Mouse (Mus musculus) neural tube, embryonic 11.5 days (tissue): ENCODE measurements at regions not wholly inside any gene's neighbourhood (a gene's known extent, or its start where the extent isn't known, plus 50 kb on each side); places are given as distances from the start of the nearest gene placed in this dataset.
A peak's percentile ranks its signal among the peaks of the same experiment; 100 is the strongest.

Experiments
- ATAC-seq: fragments of 200-750 bp; cut with Nextera tagmentation; 2 replicates; pipeline ENCODE4 v1.8.0; 2017; ENCODE audit warnings: moderate number of reproducible peaks, mild to moderate bottlenecking, moderate TSS enrichment, moderate library complexity; ENCODE audit not compliant: insufficient read depth, low FRiP score, low TSS enrichment
- DNase-seq: peaks from one replicate; pipeline ENCODE4 v3.0.0-alpha.2; 2015; ENCODE audit warnings: low spot score
- H3K27ac ChIP-seq: fragments of 300-500 bp; sonication (generic); 2 replicates; pipeline ENCODE4 v1.5.1; 2014; ENCODE audit warnings: low read depth, mild to moderate bottlenecking, low read length
- H3K27me3 ChIP-seq: fragments of 300-500 bp; sonication (generic); 2 replicates; pipeline ENCODE4 v1.6.1; 2014; ENCODE audit warnings: mild to moderate bottlenecking, low read length, mixed read lengths; ENCODE audit not compliant: control insufficient read depth, insufficient read depth
- H3K36me3 ChIP-seq: fragments of 300-500 bp; sonication (generic); 2 replicates; pipeline ENCODE4 v1.6.1; 2014; ENCODE audit warnings: mild to moderate bottlenecking, low read length, moderate library complexity, mixed read lengths; ENCODE audit not compliant: control insufficient read depth, insufficient read depth
- H3K4me1 ChIP-seq: fragments of 300-500 bp; sonication (generic); 2 replicates; pipeline ENCODE4 v1.6.1; 2014; ENCODE audit warnings: low read length, mixed read lengths; ENCODE audit not compliant: control insufficient read depth, insufficient read depth
- H3K4me2 ChIP-seq: fragments of 300-500 bp; sonication (generic); 2 replicates; pipeline ENCODE4 v1.6.1; 2014; ENCODE audit warnings: low read depth, mild to moderate bottlenecking, moderate library complexity
- H3K4me3 ChIP-seq: fragments of 300-500 bp; sonication (generic); 2 replicates; pipeline ENCODE4 v1.5.1; 2014; ENCODE audit warnings: low read depth, low read length
- H3K9ac ChIP-seq: fragments of 300-500 bp; sonication (generic); 2 replicates; pipeline ENCODE4 v1.6.1; 2014; ENCODE audit warnings: mild to moderate bottlenecking, low read length
- H3K9me3 ChIP-seq: fragments of 300-500 bp; sonication (generic); 2 replicates; pipeline ENCODE4 v1.6.1; 2016; ENCODE audit warnings: low read length; ENCODE audit not compliant: control insufficient read depth
- WGBS: fragments of 180-500 bp; shearing (Covaris S2); extraction: QIAGEN DNeasy Blood & Tissue Kit; methylation state at CpG from one replicate; pipeline ENCODE4 v1.1.7; 2014; 5-methylcytosine and 5-hydroxymethylcytosine counted together

DNA sequence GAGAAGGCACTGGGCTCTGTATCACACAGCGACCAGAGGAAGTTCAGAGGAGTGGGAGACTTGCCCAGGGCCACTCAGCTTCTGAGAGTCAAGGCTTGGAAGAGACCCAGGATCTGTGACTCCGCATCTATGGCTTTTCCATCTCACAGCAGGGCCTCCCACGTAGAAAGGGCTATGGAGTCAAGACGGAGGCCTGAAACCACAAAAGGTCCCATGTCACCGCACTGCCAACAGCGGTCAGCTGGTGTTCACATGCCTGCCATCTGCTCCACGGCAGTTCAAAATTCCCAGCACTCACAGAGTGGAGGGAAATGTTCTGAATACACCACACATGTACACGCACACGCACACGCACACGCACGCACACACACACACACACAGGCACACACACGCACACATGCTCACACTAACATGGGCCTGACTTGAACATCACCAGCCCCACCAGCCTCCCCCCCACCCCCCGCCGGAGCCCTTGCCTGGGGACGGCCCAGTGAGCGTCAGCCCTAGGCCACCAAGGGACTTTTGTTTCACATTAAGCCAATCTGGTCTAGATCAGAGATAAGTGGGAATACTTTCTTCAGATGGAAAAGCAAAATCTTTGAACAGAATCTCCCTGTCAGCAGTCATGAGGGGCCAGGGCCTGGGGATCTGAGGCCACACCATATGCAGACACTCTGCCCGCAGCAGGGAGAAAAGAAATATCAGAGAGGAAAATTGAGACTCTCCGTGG, 212.6 kb downstream of the 3110018I06Rik start:
- 77% methylated on average over 19 of the region's 19 CpGs for WGBS
- no peaks in the 10 kb centered on the region for H3K27me3 ChIP-seq
- H3K4me1 ChIP-seq = no peaks in the 10 kb centered on the region
- no peak overlapping the region for H3K27ac ChIP-seq
- no peak overlapping the region for H3K4me2 ChIP-seq
- no peak overlapping the region for H3K9ac ChIP-seq
- no peak for ATAC-seq
- H3K36me3 ChIP-seq = no peaks in the 10 kb centered on the region
- no peaks in the 10 kb centered on the region for H3K9me3 ChIP-seq
- DNase-seq = no peak
- H3K4me3 ChIP-seq = no peak overlapping the region

DNA sequence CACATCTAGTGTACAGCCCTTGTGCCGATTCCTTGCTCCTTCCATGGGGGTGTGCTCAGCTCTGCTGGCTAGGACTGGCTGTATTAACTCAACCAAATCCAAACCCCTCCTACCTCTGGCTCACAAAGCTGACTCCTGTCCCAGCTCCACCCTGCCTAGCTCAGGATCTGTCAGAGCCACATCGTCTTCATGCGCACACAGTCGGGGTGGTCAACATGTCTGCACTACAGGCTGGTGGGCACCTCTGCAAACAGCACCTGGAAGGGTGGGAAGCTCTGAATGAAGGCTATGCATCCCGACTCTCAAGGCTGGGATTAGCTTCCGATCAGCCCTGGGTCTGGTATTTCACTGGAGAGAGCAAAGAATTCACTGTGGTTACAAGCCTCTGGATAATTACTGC, 220.4 kb downstream of the 3110018I06Rik start:
- no peaks in the 10 kb centered on the region for H3K36me3 ChIP-seq
- H3K9me3 ChIP-seq = no peaks in the 10 kb centered on the region
- 0 out of 2 replicates have a peak, but pooled peaks cover 2% of the 10 kb centered on the region for H3K4me1 ChIP-seq
- H3K4me2 ChIP-seq = no peak overlapping the region
- H3K27me3 ChIP-seq = no peaks in the 10 kb centered on the region
- no peak overlapping the region for H3K9ac ChIP-seq
- H3K27ac ChIP-seq = no peak overlapping the region
- ATAC-seq (no peak), DNase-seq (no peak)
- H3K4me3 ChIP-seq = no peak overlapping the region
- 89% methylated on average over 6 of the region's 6 CpGs for WGBS

DNA sequence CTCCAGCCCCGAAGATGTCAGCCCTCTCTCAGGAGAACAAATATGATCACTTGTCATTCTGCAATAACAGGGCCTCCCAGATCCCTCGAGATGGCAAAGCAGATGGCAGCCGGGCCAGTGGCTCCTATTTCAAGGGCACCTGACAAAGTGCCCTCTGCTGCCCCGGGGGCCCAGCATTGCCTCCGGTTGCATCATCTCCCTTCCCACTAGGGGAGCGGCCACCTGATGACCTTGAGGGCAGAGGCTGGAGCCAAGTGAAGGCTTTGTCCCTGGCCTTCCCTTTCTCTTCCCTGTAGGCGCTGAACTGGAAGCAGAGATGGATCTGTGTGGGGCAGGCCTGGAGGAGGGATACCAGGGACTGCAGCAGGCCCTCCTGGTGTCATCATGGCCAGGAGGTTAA, 222.6 kb downstream of the 3110018I06Rik start:
- H3K27ac ChIP-seq = no peak overlapping the region

DNA sequence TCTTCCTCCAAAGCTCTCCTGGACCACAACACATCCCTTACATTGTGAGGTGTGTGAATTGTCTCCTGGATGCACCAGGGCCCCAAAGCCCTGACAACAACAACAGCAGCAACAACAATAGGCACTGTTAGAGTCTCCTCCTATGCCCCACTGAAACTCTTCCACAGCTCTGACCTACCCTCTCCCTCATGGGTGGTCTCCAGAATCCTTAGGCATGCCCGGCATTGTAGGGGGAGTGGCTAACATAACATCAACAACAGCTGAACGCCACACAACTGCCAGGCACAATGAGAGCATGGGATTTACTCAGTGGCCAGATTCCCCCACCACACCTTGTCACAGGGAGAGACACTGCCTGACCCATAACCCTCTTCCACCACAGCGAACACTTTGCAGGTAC, 223.2 kb downstream of the 3110018I06Rik start:
- Histone ChIP-seq H3K9ac (no peak overlapping the region), H3K27me3 (no peaks in the 10 kb centered on the region)

More for the DNA sequence above, 222.6 kb downstream of the 3110018I06Rik start:
- Histone ChIP-seq H3K9ac (no peak overlapping the region), H3K4me1 (0 out of 2 replicates have a peak, but pooled peaks cover 2% of the 10 kb centered on the region), H3K27me3 (no peaks in the 10 kb centered on the region), H3K9me3 (no peaks in the 10 kb centered on the region), H3K36me3 (no peaks in the 10 kb centered on the region), H3K4me3 (no peak overlapping the region), H3K4me2 (no peak overlapping the region)
- ATAC-seq (no peak), DNase-seq (no peak)
- WGBS = 53% methylated on average over 6 of the region's 7 CpGs

DNA sequence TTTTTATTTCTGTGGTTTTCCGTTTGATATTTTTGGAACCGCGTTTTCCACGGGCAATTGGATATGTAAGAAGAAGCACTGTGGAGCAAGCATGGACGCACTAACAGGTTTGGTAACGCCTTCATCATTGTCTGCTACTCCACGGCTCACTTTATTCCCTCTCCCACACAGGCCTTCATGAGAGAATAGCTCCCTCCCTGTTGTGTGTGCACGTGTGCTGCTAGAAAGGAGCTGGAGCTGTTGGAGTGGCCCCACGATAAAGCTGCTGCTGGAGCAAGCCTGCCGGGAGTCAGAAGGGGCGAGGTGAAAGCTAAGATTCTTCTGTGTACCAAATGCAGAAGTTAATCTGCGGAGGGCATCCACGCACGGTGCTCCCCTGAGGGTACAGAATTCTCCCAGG, 224.8 kb downstream of the 3110018I06Rik start:
- Histone ChIP-seq H3K4me1 (0 out of 2 replicates have a peak, but pooled peaks cover 2% of the 10 kb centered on the region), H3K4me3 (no peak overlapping the region), H3K9ac (peak overlapping the region; percentile 24; the same call in 1 of the 2 replicates), H3K27me3 (no peaks in the 10 kb centered on the region), H3K9me3 (no peaks in the 10 kb centered on the region), H3K27ac (no peak overlapping the region), H3K36me3 (no peaks in the 10 kb centered on the region), H3K4me2 (no peak overlapping the region)
- ATAC-seq (no peak), DNase-seq (no peak)
- 61% methylated on average over 14 of the region's 14 CpGs for WGBS

More for the DNA sequence above, 223.2 kb downstream of the 3110018I06Rik start:
- Histone ChIP-seq H3K4me3 (no peak overlapping the region), H3K9me3 (no peaks in the 10 kb centered on the region), H3K36me3 (no peaks in the 10 kb centered on the region), H3K27ac (no peak overlapping the region), H3K4me2 (no peak overlapping the region), H3K4me1 (0 out of 2 replicates have a peak, but pooled peaks cover 2% of the 10 kb centered on the region)
- WGBS = 52% methylated on average over 3 of the region's 3 CpGs
- no peak for DNase-seq
- no peak for ATAC-seq

DNA sequence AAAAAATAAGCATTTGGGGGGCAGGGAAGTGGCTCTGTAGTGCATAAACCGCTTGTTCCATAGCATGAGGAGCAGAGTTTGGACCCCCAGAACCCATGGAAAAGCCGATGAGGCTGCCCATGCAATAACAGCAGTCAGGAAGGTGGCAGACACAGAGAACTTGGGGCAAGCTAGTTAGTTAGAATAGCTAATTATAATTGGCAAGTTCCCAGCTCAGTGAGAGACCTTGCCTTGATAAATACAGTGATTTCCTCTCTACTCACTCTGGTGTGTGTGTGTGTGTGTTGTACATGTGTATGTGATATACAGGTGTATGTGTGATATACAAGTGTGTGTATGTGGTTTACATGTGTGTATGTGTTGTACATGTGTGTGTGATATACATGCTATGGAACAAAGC, 226.4 kb downstream of the 3110018I06Rik start:
- H3K4me2 ChIP-seq = no peak overlapping the region
- whole genome bisulfite sequencing = 89% methylated on average over 2 of the region's 2 CpGs
- H3K4me1 ChIP-seq = 0 out of 2 replicates have a peak, but pooled peaks cover 2% of the 10 kb centered on the region
- no peaks in the 10 kb centered on the region for H3K27me3 ChIP-seq
- no peak overlapping the region for H3K27ac ChIP-seq
- H3K4me3 ChIP-seq = no peak overlapping the region
- ATAC-seq (no peak), DNase-seq (no peak)
- no peaks in the 10 kb centered on the region for H3K9me3 ChIP-seq
- H3K9ac ChIP-seq = no peak overlapping the region
- H3K36me3 ChIP-seq = no peaks in the 10 kb centered on the region

DNA sequence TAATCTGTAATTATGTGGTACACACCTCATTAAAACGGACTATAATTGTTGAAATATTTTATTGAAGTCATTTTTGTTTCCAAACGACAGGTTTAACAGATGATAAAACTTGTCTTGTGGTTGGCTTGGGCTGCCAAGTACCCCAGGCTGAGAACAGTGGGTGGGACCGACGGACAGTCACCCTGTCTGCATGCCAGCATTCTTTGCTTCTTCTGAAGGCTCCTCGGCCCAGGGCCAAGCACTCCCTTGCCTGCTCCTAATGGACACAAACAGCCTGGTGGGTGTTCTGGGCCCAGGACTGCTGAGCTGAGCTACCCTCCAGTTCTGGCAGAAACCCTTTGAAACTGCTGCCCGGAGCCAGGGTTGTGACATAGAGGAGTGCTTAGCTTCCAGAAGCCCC, 227.4 kb downstream of the 3110018I06Rik start:
- WGBS = 78% methylated on average over 6 of the region's 6 CpGs
- Histone ChIP-seq H3K4me3 (no peak overlapping the region), H3K27me3 (no peaks in the 10 kb centered on the region), H3K4me1 (0 out of 2 replicates have a peak, but pooled peaks cover 2% of the 10 kb centered on the region), H3K36me3 (no peaks in the 10 kb centered on the region), H3K9me3 (no peaks in the 10 kb centered on the region), H3K9ac (no peak overlapping the region), H3K27ac (no peak overlapping the region), H3K4me2 (no peak overlapping the region)
- DNase-seq = no peak
- no peak for ATAC-seq

DNA sequence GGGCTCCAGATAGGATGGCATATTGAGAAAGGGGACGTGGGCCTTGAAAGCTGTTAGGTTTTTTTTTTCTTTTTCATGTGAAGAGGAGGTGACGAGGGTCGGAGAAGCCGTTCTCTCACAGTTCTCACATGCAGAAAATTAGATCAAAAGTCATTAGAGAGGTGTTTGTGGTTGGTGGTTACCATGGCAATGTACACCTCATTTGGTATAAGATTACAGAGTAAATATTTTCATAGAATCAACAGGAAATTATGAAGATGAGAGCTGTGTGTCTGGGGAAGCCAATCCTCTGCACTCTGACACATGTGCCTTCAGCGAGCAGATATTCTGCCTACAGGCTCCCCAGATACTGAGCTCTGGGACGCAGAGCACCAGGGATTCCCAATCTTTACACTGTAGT, 232.5 kb downstream of the 3110018I06Rik start:
- no peak for ATAC-seq

More for the DNA sequence above, 232.5 kb downstream of the 3110018I06Rik start:
- H3K9me3 ChIP-seq = no peaks in the 10 kb centered on the region
- WGBS = 90% methylated on average over 6 of the region's 6 CpGs
- H3K27me3 ChIP-seq = no peaks in the 10 kb centered on the region
- no peak overlapping the region for H3K4me2 ChIP-seq
- no peak for DNase-seq
- H3K9ac ChIP-seq = no peak overlapping the region
- H3K36me3 ChIP-seq = no peaks in the 10 kb centered on the region
- H3K4me3 ChIP-seq = no peak overlapping the region
- no peak overlapping the region for H3K27ac ChIP-seq
- H3K4me1 ChIP-seq = 0 out of 2 replicates have a peak, but pooled peaks cover 4% of the 10 kb centered on the region
